Mouse (Mus musculus) lung, postnatal 0 days (tissue): ENCODE measurements around the gene Usp28.

Experiments used
- CTCF ChIP-seq: IDR thresholded peaks from 2 replicates; pipeline ENCODE4 v1.5.1; 2016; ENCODE audit warnings: antibody characterized with exemption, mild to moderate bottlenecking
- EP300 ChIP-seq: IDR thresholded peaks from 2 replicates; pipeline ENCODE4 v1.6.1; 2016; ENCODE audit warnings: antibody characterized with exemption, mild to moderate bottlenecking, control low read depth

DNA sequence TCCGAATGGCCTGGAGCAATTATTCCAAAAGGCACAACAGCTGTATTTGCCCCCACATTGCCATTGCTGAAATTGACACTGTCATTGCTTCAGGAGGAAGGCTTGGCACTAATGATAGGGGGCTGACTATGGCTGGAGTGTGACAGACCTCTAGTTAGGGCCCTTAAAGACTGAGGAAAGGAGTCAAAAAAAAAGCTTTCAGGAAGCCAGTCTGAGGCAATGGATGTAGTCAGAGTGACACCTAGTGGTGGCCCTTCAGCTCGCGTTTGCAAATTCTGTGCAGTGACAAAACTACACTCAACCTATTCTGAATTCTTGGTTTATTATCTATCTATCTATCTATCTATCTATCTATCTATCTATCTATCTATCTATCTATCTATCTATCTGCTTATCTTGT is 12.7 kb upstream of the Usp28 start:
- no peak for TF ChIP-seq EP300
- peak; percentile 82 for TF ChIP-seq CTCF
